Mouse (Mus musculus) olfactory bulb, adult 2 months (tissue): Measurements from ENCODE around the gene Dync1li1. TPM values are rescaled to one million over a fixed set of nuclear protein-coding genes. Genes with fewer than 3 reads are reported as not detected.
"Not testable (repeated sequence)": the region's sequence is repeated elsewhere in the genome, so short reads cannot be mapped to it uniquely, and the experiment has no call there.

ENCODE experiments used
- H3K27ac ChIP-seq: fragments of 200-500 bp; 2 replicates; pipeline ENCODE4 v1.5.1; 2012; ENCODE audit warnings: low read depth, low read length; ENCODE audit not compliant: insufficient read depth
- H3K4me1 ChIP-seq: fragments of 200-500 bp; 2 replicates; pipeline ENCODE4 v1.6.1; 2012; ENCODE audit warnings: low read length; ENCODE audit not compliant: control insufficient read depth, insufficient read depth
- H3K4me3 ChIP-seq: fragments of 200-500 bp; 2 replicates; pipeline ENCODE4 v1.5.1; 2012; ENCODE audit warnings: mild to moderate bottlenecking, low read depth, low read length, moderate library complexity; ENCODE audit not compliant: insufficient read depth
- CTCF ChIP-seq: fragments of 200-500 bp; IDR thresholded peaks from 2 replicates; pipeline ENCODE4 v1.5.1; 2012; ENCODE audit warnings: low read depth, mild to moderate bottlenecking, low read length, moderate library complexity; ENCODE audit not compliant: insufficient read depth
- POLR2A ChIP-seq: fragments of 200-500 bp; IDR thresholded peaks from 2 replicates; pipeline ENCODE4 v1.6.1; 2012; ENCODE audit warnings: mild to moderate bottlenecking, low read depth, low read length, moderate library complexity; ENCODE audit not compliant: insufficient read depth
- WGBS: fragments of 180-500 bp; shearing (Covaris S2); methylation state at CpG from one replicate; pipeline ENCODE4 v1.1.7; 2018; 5-methylcytosine and 5-hydroxymethylcytosine counted together
- polyA plus RNA-seq: library from polyadenylated mRNA; stranded (reverse); fragments of >200 nt; gene quantifications from 2 replicates; pipeline ENCODE4 v1.2.4, GENCODE M21; 2012; ENCODE audit warnings: low replicate concordance; ENCODE audit not compliant: missing spikeins, insufficient read depth, insufficient read length

Gene Dync1li1
- polyA plus RNA-seq, 1 experiment, result not detected

GRCm38 (mm10) chr9:114690119-114690601, 1.6 kb downstream of the Dync1li1 start:
- Histone ChIP-seq H3K4me3 (0 out of 2 replicates have a peak overlapping the region, but pooled peaks have one; percentile 12), H3K27ac (no peak overlapping the region), H3K4me1 (peaks cover 5% of the 10 kb centered on the region; the same call in 1 of the 2 replicates)
- no peak for TF ChIP-seq POLR2A
- 33% methylated on average over 10 of the region's 10 CpGs for WGBS

DNA sequence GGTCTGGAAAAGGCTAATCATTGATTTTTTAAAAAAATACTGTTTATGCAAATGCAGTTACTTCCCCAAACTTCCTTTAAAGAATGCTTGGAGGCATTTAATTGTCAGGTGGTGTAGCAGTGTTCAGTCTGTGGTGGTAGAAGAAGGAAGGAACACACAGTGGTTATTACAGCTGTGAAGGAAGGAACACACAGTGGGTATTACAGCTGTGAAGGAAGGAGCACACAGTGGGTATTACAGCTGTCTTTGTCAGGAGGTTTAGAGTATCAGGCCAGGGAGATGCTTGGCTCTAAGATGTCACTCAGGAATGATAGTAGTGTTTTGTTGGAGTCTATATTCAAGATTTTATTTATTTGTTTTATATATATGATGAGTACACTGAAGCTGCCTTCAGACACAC, 2.5 kb downstream of the Dync1li1 start:
- Histone ChIP-seq H3K4me1 (peaks cover 5% of the 10 kb centered on the region; the same call in 1 of the 2 replicates), H3K4me3 (no peak overlapping the region), H3K27ac (no peak overlapping the region)
- TF ChIP-seq POLR2A, result no peak
- TF ChIP-seq CTCF, result no peak

GRCm38 (mm10) chr9:114695662-114696061, 7.1 kb downstream of the Dync1li1 start:
- over 99% methylated on average over 8 of the region's 8 CpGs for WGBS
- not testable (repeated sequence) for H3K27ac ChIP-seq, H3K4me3 ChIP-seq, H3K4me1 ChIP-seq

GRCm38 (mm10) chr9:114697072-114697471, 8.5 kb downstream of the Dync1li1 start:
- Histone ChIP-seq H3K4me1 (no peaks in the 10 kb centered on the region), H3K4me3 (no peak overlapping the region), H3K27ac (no peak overlapping the region)
- TF ChIP-seq CTCF (no peak), POLR2A (no peak)
- WGBS, result 93% methylated on average over 4 of the region's 4 CpGs

DNA sequence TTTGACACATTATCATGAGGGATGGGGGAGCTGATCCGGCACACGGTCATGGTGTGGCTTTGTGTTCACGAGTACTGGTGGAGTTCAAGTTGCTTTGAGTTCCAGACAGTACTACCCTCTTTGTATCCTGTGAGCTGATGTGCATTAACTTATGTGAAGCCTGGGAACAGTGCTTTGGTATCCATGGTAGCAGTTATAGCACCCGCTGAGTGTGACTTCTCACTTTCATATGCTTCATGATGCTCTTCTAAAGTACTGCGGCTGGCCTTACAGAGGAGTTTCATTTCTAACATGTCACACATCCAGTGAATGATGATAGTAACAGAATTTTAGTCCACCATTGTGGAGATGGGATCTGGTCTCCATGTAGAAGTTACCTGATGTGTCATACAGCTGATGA, 9.3 kb downstream of the Dync1li1 start:
- Histone ChIP-seq H3K4me1 (no peaks in the 10 kb centered on the region), H3K4me3 (no peak overlapping the region), H3K27ac (no peak overlapping the region)
- no peak for TF ChIP-seq POLR2A
- TF ChIP-seq CTCF, result no peak
- 90% methylated on average over 5 of the region's 5 CpGs for WGBS

DNA sequence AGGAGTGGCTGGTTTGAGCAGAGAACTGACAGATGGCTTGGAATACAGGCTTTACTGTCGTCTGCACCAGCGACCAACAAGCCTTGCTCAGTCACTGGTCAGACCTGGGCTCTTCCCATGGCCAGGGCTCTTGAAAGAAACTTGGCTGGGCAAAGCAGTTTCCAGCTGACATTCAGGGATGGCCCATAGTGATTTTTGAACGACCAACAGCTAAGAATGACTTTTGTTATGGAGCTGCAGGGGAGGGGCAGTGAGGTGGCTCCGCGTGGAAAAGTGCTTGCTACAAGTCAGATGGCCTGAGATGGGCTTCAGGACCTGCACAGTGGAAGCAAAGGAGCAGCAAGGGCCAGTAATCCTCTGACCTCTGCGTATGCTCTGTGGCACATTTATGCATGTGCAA, 10.7 kb downstream of the Dync1li1 start:
- H3K27ac ChIP-seq, result no peak overlapping the region
- WGBS, result 79% methylated on average over 6 of the region's 6 CpGs
- TF ChIP-seq POLR2A, result no peak

DNA sequence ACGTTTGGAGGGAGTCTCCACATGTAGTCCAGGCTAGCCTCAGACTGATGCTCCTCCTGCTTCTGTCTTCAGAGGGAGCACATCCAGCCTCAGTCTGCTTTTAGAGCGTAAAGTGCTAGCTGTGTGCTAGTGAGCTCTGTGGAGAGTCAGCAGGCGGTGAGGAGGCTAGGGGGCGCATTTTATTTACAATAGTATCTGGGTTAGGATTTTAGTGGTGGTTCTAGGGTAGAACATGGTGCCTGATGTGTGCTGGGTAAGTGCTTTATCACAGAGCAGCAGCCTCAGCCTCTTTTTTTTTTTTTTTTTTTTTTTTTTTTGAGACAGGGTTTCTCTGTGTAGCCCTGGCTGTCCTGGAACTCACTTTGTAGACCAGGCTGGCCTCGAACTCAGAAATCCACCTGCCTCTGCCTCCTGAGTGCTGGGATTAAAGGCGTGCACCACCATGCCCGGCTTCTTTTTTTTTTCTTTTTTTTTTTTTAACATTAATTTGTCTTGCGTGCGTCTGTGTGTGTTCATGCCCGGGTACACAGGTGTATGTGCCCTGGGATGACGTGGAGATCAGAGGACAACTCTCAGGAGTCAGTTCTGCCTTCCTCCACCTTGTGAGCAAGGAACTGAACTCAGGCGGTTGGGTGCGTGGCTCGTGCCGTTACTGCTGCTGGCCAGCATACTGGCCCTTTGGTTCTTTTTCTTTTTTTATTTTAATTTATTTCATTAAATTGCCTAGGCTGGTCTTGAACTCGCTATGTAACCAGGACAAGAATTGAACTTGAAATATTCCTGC, 11.5 kb downstream of the Dync1li1 start:
- Histone ChIP-seq H3K4me3 (no peak overlapping the region), H3K4me1 (no peaks in the 10 kb centered on the region), H3K27ac (no peak overlapping the region)
- TF ChIP-seq POLR2A (no peak), CTCF (no peak)
- WGBS, result 94% methylated on average over 16 of the region's 16 CpGs

More for the DNA sequence above, 10.7 kb downstream of the Dync1li1 start:
- no peaks in the 10 kb centered on the region for H3K4me1 ChIP-seq
- no peak overlapping the region for H3K4me3 ChIP-seq

DNA sequence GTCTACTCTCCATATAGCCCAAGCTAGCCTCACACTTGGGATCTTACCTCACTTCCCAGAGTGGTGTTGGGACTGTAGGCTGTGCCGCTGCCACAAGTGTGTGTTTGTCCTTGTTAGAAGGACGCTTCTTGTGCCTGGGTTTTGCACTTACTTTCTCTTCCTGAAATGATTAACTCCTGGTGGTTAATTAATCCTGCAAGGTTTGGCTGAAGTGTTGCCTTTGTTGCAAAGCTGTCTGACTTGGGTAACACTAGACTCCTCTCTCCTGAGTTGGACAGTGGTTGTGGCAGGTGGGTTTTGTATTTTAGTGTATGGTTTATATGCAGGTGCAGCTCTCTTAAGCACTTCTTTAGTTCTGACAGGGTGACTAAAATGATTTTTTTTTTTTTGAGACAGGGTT, 12.4 kb downstream of the Dync1li1 start:
- H3K4me1 ChIP-seq, result no peaks in the 10 kb centered on the region
- 81% methylated on average over 2 of the region's 2 CpGs for WGBS
- TF ChIP-seq POLR2A (no peak), CTCF (no peak)
- H3K27ac ChIP-seq, result no peak overlapping the region
- H3K4me3 ChIP-seq, result no peak overlapping the region

- H3K4me3 ChIP-seq, result no peak overlapping the region
- no peaks in the 10 kb centered on the region for H3K4me1 ChIP-seq
- WGBS, result 94% methylated on average over 4 of the region's 4 CpGs
- no peak for TF ChIP-seq POLR2A
- TF ChIP-seq CTCF, result no peak
- H3K27ac ChIP-seq, result no peak overlapping the region
Measured at GRCm38 (mm10) chr9:114701921-114702320, 13.3 kb downstream of the Dync1li1 start.

DNA sequence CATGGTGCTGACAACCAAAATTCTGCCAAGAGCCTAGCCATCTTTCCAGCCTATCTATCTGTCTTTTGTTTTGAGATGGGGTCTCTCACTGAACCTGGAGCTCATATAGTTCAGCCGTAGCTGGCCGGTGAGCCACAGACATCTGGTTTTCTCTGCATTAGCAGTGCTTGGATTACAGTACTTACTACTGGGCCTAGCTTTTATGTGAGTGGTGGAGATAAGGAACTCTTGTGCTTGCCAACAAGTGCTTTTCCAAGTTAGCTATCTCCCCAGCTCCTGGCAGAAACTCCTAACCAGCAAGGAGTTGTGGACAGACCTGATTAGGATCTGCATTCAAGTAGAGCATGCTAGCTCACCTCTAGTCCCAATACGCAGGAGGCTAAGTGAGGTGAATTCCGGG, 19.2 kb downstream of the Dync1li1 start:
- 97% methylated on average over 4 of the region's 4 CpGs for WGBS
- Histone ChIP-seq H3K27ac (no peak overlapping the region), H3K4me1 (no peaks in the 10 kb centered on the region), H3K4me3 (no peak overlapping the region)
- TF ChIP-seq POLR2A (no peak), CTCF (no peak)
